Mouse (Mus musculus) cerebellum, adult 2 months (tissue): ENCODE results near the gene Mpp4.

Experiments used
- CTCF ChIP-seq: fragments of 200-500 bp; IDR thresholded peaks from 2 replicates; pipeline ENCODE4 v1.5.1; 2011; ENCODE audit warnings: low read depth, mild to moderate bottlenecking, control low read depth, low read length, moderate library complexity, borderline replicate concordance; ENCODE audit not compliant: insufficient read depth
- POLR2A ChIP-seq: fragments of 200-500 bp; IDR thresholded peaks from 2 replicates; pipeline ENCODE4 v1.6.1; 2011; ENCODE audit warnings: low read length, control low read depth, borderline replicate concordance; ENCODE audit not compliant: insufficient read depth

- no peak for TF ChIP-seq POLR2A
- TF ChIP-seq CTCF: no peak
Measured at GRCm38 (mm10) chr1:59178401-59178800, 15.2 kb upstream of the Mpp4 start.
